ENCODE assay signal across 25 mouse cellular contexts in genomic region chr11:104058600-104058999, GRCm38 (mm10).
"Had no signal": no experiment of that assay in that cellular context is flagged by ENCODE, and none has a peak within 500 bp of the region (broad histone marks: within the 10 kb centered on the region; RNA-seq: fewer than 3 reads in every experiment).

No protein-coding gene starts in this region.

- H3K9ac ChIP-seq: heart, embryonic 13.5 days; heart, embryonic 15.5 days; hindbrain, embryonic 13.5 days; hindbrain, embryonic 15.5 days; kidney, embryonic 15.5 days; limb, embryonic 13.5 days had no signal

- H3K36me3 ChIP-seq: heart, embryonic 13.5 days; heart, embryonic 15.5 days; hindbrain, embryonic 13.5 days; hindbrain, embryonic 15.5 days; kidney, embryonic 15.5 days; limb, embryonic 13.5 days had no signal

- DNase-seq: gastrocnemius, adult 2 months; gastrocnemius, postnatal 14 days; heart, adult 11 months; heart, adult 2 months; heart, postnatal 14 days; heart, postnatal 36 days; kidney, adult 11 months; kidney, adult 2 months; kidney, adult 9 months; kidney, postnatal 14 days; kidney, postnatal 36 days; layer of hippocampus, adult 9-11 months; layer of hippocampus, postnatal 36 days; left cerebral cortex, postnatal 4 days had no signal

- H3K9me3 ChIP-seq: heart, embryonic 13.5 days; heart, embryonic 15.5 days; hindbrain, embryonic 13.5 days; hindbrain, embryonic 15.5 days; kidney, embryonic 15.5 days; limb, embryonic 13.5 days had no signal

- ATAC-seq: forebrain, embryonic 16.5 days; hindbrain, postnatal 0 days; intestine, embryonic 16.5 days had no signal

- H3K27ac ChIP-seq: gastrocnemius, adult 2 months; heart, adult 2 months; heart, embryonic 13.5 days; heart, embryonic 15.5 days; hindbrain, embryonic 13.5 days; hindbrain, embryonic 15.5 days; hindbrain, postnatal 0 days; kidney, embryonic 15.5 days; kidney, postnatal 0 days; limb, embryonic 13.5 days had no signal

- H3K27me3 ChIP-seq: heart, embryonic 13.5 days; heart, embryonic 15.5 days; hindbrain, embryonic 13.5 days; hindbrain, embryonic 15.5 days; kidney, embryonic 15.5 days; limb, embryonic 13.5 days had no signal

- H3K4me2 ChIP-seq: heart, embryonic 11.5 days; heart, embryonic 13.5 days; heart, embryonic 15.5 days; hindbrain, embryonic 13.5 days; hindbrain, embryonic 15.5 days; kidney, embryonic 15.5 days; limb, embryonic 13.5 days had no signal

- H3K4me1 ChIP-seq: heart, embryonic 13.5 days; heart, embryonic 15.5 days; hindbrain, embryonic 15.5 days; kidney, embryonic 15.5 days; limb, embryonic 13.5 days had no signal

- H3K4me3 ChIP-seq: gastrocnemius, adult 2 months; heart, adult 2 months; heart, embryonic 13.5 days; heart, embryonic 15.5 days; hindbrain, embryonic 13.5 days; hindbrain, embryonic 15.5 days; kidney, embryonic 15.5 days; limb, embryonic 13.5 days had no signal
